Mouse (Mus musculus) mouse embryonic stem cell (cell line): ENCODE measurements around the gene BC030499.

Experiments used
- in situ Hi-C, 2 experiments: fragments of 300-500 bp; cut with MboI; formaldehyde crosslinking; loops; 1 replicate in 1 of 2; 3 replicates in 1 of 2; pipeline ENCODE4 v1.14.3; 2019 to 2020; ENCODE audit warnings: low sequenced_read_pairs in 2 of 2, low pct_unique_long_range_greater_than_20kb in 1 of 2, mixed read lengths in 1 of 2; ENCODE audit not compliant: unreplicated experiment in 1 of 2

Gene BC030499

GRCm38 (mm10) chr11:78343381-78344327 lies 53.0 kb downstream of the BC030499 start, which contains the start of gene Unc119:
Unc119 (plus strand) TSS chr11:78343482.
- in situ Hi-C loops = no loop called here

- in situ Hi-C loops = no loop called here
These were observed 53.8 kb downstream of the BC030499 start for GRCm38 (mm10) chr11:78344328-78344889.

- in situ Hi-C loops = no loop called here
These were observed 54.5 kb downstream of the BC030499 start for GRCm38 (mm10) chr11:78344890-78345715.

DNA sequence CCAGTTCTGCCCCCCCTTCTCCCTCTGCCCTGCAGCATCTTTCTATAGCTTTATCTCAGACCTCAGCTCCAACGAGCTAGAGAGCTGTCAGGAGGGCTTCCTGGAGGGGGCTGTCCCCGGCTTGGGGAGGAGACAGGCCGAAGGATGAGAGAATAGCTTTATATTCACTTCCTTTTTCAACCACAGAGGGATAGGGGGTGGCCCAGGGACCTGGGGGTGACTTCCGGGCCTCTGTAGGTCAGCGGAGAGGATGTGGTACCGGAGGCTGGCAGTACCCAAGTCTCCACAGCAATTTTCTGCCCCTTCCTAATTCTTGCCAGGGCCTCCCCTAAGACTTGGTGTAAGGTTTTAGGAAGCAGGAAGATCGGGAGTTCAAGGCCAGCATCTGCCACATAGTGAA lies 55.2 kb downstream of the BC030499 start:
- in situ Hi-C loops = no loop called here
